Mouse (Mus musculus) bone marrow, adult 2 months (tissue): ENCODE measurements around the gene Xirp2. TPM values are rescaled to one million over a fixed set of nuclear protein-coding genes. Genes with fewer than 3 reads are reported as not detected.

Experiments used
- H3K27ac ChIP-seq: fragments of 200-500 bp; 2 replicates; pipeline ENCODE4 v1.5.1; 2012; ENCODE audit warnings: low read depth, mild to moderate bottlenecking, control low read depth, inconsistent platforms, low read length; ENCODE audit not compliant: control insufficient read depth, poor library complexity, insufficient read depth
- H3K4me1 ChIP-seq: fragments of 200-500 bp; 2 replicates; pipeline ENCODE4 v1.6.1; 2011; ENCODE audit warnings: low read length; ENCODE audit not compliant: control insufficient read depth, insufficient read depth
- H3K4me3 ChIP-seq: fragments of 200-500 bp; replicated peaks from 2 replicates; pipeline ENCODE3; 2011; ENCODE audit warnings: mild to moderate bottlenecking, low read depth, low read length, control low read depth; ENCODE audit not compliant: control insufficient read depth
- CTCF ChIP-seq: fragments of 200-500 bp; IDR thresholded peaks from 2 replicates; pipeline ENCODE4 v1.5.1; 2011; ENCODE audit warnings: low read length, control low read depth; ENCODE audit not compliant: control insufficient read depth, insufficient read depth
- POLR2A ChIP-seq: fragments of 200-500 bp; IDR thresholded peaks from 2 replicates; pipeline ENCODE4 v1.6.1; 2011; ENCODE audit warnings: low read depth, mild to moderate bottlenecking, control low read depth, low read length, borderline replicate concordance; ENCODE audit not compliant: control insufficient read depth
- WGBS: fragments of 180-500 bp; shearing (Covaris S2); methylation state at CpG from one replicate; pipeline ENCODE4 v1.1.7; 2018; 5-methylcytosine and 5-hydroxymethylcytosine counted together
- polyA plus RNA-seq: library from polyadenylated mRNA; stranded (reverse); fragments of >200 nt; gene quantifications from 2 replicates; pipeline ENCODE4 v1.2.4, GENCODE M21; 2011; ENCODE audit warnings: low replicate concordance; ENCODE audit not compliant: missing spikeins, insufficient read depth, insufficient read length

The Xirp2 gene
- polyA plus RNA-seq, 1 experiment, result 0.20 TPM

DNA sequence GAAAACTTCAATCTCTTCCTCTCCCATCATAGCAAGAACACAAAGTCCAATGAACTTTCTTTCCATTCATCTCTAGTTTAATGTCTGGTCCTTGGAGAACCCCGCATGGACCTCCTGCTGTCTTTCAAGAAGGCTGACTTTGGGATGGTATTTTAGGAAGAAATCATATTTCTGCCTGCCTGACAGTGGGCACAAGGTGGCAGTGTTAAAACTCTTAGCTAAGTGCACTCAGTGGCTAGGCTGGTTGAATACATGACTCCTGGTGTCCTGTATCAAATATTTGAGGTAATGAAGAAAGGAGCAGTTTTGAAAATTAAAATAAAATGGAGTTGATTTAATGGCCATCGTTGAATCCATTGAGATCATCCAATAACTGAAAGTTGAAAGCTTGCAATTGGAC lies 89.5 kb downstream of the Xirp2 start:
- H3K27ac ChIP-seq, result no peak overlapping the region
- 77% methylated on average over 2 of the region's 2 CpGs for WGBS
- no peak for TF ChIP-seq POLR2A
- TF ChIP-seq CTCF, result no peak
- H3K4me3 ChIP-seq, result no peak overlapping the region
- H3K4me1 ChIP-seq, result no peaks in the 10 kb centered on the region

DNA sequence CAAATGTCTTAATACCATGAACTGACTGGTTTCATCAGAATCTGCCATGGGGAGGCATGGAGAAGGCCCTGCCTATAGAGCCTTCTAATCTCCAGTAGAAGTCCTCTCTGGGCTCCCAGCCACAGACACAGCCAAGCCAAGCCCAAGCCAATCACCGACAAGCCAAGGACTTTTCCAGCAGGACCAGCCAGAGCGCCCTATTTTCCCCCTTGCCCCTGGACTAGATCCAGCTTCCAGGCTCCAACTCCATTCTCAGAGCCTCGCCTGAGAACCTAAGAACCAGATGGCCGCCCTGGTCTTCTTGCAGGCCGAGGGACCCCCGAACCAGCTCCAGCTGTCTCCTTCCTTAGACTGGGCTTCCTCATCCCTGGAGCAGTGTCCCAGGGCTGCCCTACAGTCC lies 93.6 kb downstream of the Xirp2 start:
- TF ChIP-seq POLR2A (no peak), CTCF (no peak)
- Histone ChIP-seq H3K4me1 (no peaks in the 10 kb centered on the region), H3K4me3 (no peak overlapping the region), H3K27ac (no peak overlapping the region)
- WGBS, result 78% methylated on average over 6 of the region's 6 CpGs

- Histone ChIP-seq H3K27ac (no peak overlapping the region), H3K4me3 (no peak overlapping the region), H3K4me1 (no peaks in the 10 kb centered on the region)
- WGBS, result 72% methylated on average over 11 of the region's 11 CpGs
- TF ChIP-seq POLR2A (no peak), CTCF (no peak)
Observed at GRCm38 (mm10) chr2:67541957-67542696, 96.3 kb downstream of the Xirp2 start.

DNA sequence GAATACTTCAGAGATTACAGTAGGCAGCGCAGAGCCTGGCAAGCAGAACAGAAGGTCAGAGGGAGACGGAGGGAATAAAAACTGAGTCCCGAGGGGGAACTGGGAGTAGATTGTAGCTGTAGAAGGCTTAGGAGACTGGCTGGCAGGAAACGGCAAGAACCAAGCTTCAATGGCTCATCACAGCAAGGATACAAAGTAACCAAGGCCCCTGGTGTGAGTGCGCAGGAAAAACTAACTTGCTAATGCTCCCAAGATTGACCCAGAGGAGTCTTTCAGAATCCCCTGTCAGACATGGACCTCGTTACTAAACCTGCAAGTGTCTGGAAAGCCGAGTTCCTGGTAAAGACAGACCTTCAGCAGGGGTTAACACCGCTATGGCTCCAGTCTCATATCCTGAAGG lies 98.6 kb downstream of the Xirp2 start:
- H3K4me1 ChIP-seq, result no peaks in the 10 kb centered on the region
- H3K4me3 ChIP-seq, result no peak overlapping the region
- WGBS, result 78% methylated on average over 8 of the region's 8 CpGs
- H3K27ac ChIP-seq, result no peak overlapping the region
- no peak for TF ChIP-seq POLR2A
- TF ChIP-seq CTCF, result no peak

GRCm38 (mm10) chr2:67564851-67565479 lies 119.2 kb downstream of the Xirp2 start:
- WGBS, result 4% methylated on average over 23 of the region's 23 CpGs
- TF ChIP-seq POLR2A (no peak), CTCF (no peak)
- H3K4me3 ChIP-seq, result no peak overlapping the region
- H3K27ac ChIP-seq, result no peak overlapping the region
- H3K4me1 ChIP-seq, result no peaks in the 10 kb centered on the region

DNA sequence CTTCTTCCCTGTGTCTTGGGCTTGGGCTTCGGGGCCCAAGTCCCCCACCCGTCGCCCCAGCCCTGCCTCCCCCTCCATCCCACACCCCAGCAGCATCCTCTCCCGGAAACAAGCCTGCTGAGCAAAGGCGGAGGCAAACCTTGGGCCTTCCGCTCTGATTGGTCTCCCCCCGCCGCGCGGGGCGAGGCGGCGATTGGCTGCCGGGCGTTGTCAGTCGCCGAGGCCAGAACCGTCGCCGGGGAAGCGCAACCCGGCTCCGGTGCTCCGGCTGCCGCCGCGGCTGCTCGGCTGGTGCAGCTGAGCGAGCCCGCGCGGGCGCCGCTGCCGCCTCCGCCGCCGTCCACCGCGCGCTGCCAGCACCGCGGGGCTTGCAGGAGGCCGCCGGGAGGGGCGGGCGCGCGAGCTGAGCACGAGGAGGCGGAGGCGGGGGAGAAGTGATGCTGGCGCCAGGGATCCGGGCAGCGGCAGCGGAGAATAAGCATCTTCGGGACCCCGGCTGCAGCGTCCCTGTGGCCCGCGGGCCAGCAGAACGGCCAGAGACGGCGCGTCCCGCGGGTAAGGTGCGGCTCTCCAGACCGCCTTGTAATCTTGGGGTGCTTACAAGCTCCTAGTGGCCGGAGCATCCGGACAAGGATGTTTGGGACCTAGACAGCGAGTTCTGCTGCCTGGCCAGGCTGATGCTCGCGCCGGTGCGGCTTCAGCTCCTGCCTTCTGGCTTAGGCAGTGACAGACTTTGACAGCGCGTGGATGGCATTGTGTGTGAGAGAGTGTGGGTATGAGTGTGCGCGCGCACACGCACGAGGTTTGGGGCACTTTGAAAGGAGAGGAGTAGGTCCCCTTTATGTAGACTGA lies 119.9 kb downstream of the Xirp2 start, which contains the start of gene B3galt1:
Gene B3galt1 (plus strand): TSS at position 392 of the 852 bp plus-strand sequence.
- H3K27ac ChIP-seq, result no peak within 1 kb of the TSS; the same call in 1 of the 2 replicates
- H3K4me3 ChIP-seq, result peak within 1 kb of the TSS; percentile 11

GRCm38 (mm10) chr2:67566566-67566965 lies 120.8 kb downstream of the Xirp2 start:
- Histone ChIP-seq H3K4me1 (no peaks in the 10 kb centered on the region), H3K4me3 (no peak overlapping the region), H3K27ac (no peak overlapping the region)
- 6% methylated on average over 12 of the region's 12 CpGs for WGBS
- no peak for TF ChIP-seq CTCF
- no peak for TF ChIP-seq POLR2A

More for the DNA sequence above, 119.9 kb downstream of the Xirp2 start, which contains the start of gene B3galt1:
- H3K4me1 ChIP-seq, result no peaks in the 10 kb centered on the region
- TF ChIP-seq CTCF (no peak), POLR2A (no peak)
- WGBS, result 1% methylated on average over 83 of the region's 83 CpGs

DNA sequence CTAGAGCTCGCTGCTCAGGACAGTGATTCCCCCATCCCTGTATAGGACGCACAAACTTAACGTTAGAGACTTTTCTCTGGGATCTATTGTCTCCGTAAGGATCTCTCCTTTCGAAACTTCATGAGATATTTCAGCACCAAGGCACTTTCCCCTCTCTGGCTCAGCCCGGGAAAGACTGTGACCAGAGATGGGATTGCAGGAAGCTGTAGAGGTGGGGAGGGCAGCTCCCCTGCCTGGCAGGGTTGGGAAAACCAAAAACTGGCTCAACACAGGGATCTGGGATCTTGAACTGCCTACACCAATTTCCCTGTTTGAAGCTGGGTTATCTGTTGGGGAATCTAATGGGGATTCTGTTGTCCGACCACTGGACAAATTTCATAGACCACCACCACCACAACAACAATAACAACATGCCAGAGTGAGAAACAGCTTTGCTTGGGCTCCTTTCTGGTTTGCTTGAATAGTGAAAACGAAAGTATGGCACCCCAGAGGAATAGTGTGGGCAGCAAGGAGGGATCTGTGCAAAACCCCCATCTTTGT lies 121.4 kb downstream of the Xirp2 start:
- Histone ChIP-seq H3K4me3 (no peak overlapping the region), H3K27ac (no peak overlapping the region), H3K4me1 (no peaks in the 10 kb centered on the region)
- TF ChIP-seq CTCF, result no peak
- TF ChIP-seq POLR2A, result no peak
- WGBS, result 13% methylated on average over 8 of the region's 8 CpGs

Other genes starting within 250 kb of the Xirp2 start
- gene Gm21830, start 32.3 kb upstream of the Xirp2 start, polyA plus RNA-seq, result not detected in 2 replicates
- not detected in 2 replicates for gene Gm26727, start 12.8 kb upstream of the Xirp2 start, polyA plus RNA-seq
- gene B3galt1, start 119.9 kb downstream of the Xirp2 start, polyA plus RNA-seq, result 0.40 TPM in 1 of 2 replicates, not detected in the other